Comparison of ENCODE assay signal across 19 mouse cellular contexts in genomic region chr6:102535599-102535998, GRCm38 (mm10). TPM values are rescaled to one million over a fixed set of nuclear protein-coding genes. Genes with fewer than 3 reads are reported as not detected.
"Had no signal": no experiment of that assay in that cellular context is flagged by ENCODE, and none has a peak within 500 bp of the region (broad histone marks: within the 10 kb centered on the region; RNA-seq: fewer than 3 reads in every experiment).

No protein-coding gene starts in this region.

- H3K27me3 ChIP-seq: intestine, embryonic 15.5 days; limb, embryonic 13.5 days; liver, embryonic 15.5 days; lung, embryonic 15.5 days; midbrain, embryonic 13.5 days; neural tube, embryonic 12.5 days; stomach, embryonic 15.5 days had no signal

- H3K4me3 ChIP-seq: intestine, embryonic 15.5 days; limb, embryonic 13.5 days; liver, embryonic 15.5 days; lung, embryonic 15.5 days; midbrain, embryonic 13.5 days; myocyte; neural tube, embryonic 12.5 days; stomach, embryonic 15.5 days had no signal

- H3K27ac ChIP-seq: intestine, embryonic 15.5 days; limb, embryonic 13.5 days; liver, embryonic 15.5 days; lung, embryonic 15.5 days; macrophage; midbrain, embryonic 13.5 days; neural tube, embryonic 12.5 days; stomach, embryonic 15.5 days had no signal

- H3K9me3 ChIP-seq: intestine, embryonic 15.5 days; limb, embryonic 13.5 days; liver, embryonic 15.5 days; lung, embryonic 15.5 days; midbrain, embryonic 13.5 days; neural tube, embryonic 12.5 days; stomach, embryonic 15.5 days had no signal

- H3K9ac ChIP-seq: intestine, embryonic 15.5 days; limb, embryonic 13.5 days; liver, embryonic 15.5 days; lung, embryonic 15.5 days; midbrain, embryonic 13.5 days; neural tube, embryonic 12.5 days; stomach, embryonic 15.5 days had no signal

- H3K36me3 ChIP-seq: intestine, embryonic 15.5 days; limb, embryonic 13.5 days; liver, embryonic 15.5 days; lung, embryonic 15.5 days; midbrain, embryonic 13.5 days; neural tube, embryonic 12.5 days; stomach, embryonic 15.5 days had no signal

- H3K4me1 ChIP-seq: intestine, embryonic 15.5 days; limb, embryonic 13.5 days; lung, embryonic 15.5 days; midbrain, embryonic 13.5 days; neural tube, embryonic 12.5 days; stomach, embryonic 15.5 days had no signal

- H3K4me2 ChIP-seq: intestine, embryonic 15.5 days; limb, embryonic 13.5 days; liver, embryonic 15.5 days; lung, embryonic 15.5 days; midbrain, embryonic 13.5 days; neural tube, embryonic 12.5 days; stomach, embryonic 15.5 days had no signal

- DNase-seq: kidney, adult 18-20 months; kidney, postnatal 10 days; layer of hippocampus, adult 9-11 months; layer of hippocampus, postnatal 36 days; left cerebral cortex, postnatal 4 days; lung, postnatal 14 days; right cerebral cortex, postnatal 4 days; thymus, adult 2 months; thymus, postnatal 25 days had no signal

- ATAC-seq: intestine, embryonic 15.5 days; midbrain, embryonic 13.5 days had no signal

RNA-seq across cellular contexts. Expression of gene Cntn3, which starts 37.3 kb away (rescaled TPM):
- polyA plus RNA-seq: macrophage; spleen, adult 2 months; thymus, adult 2 months had no signal
